Mouse (Mus musculus) ovary, adult 10 weeks (tissue): Measurements from ENCODE around the gene Galnt7. TPM values are rescaled to one million over a fixed set of nuclear protein-coding genes. Genes with fewer than 3 reads are reported as not detected.

Experiments
- polyA plus RNA-seq: library from polyadenylated mRNA; stranded (reverse); fragments of 350-450 nt; fragmentation: Illumina TruSeq; extraction: RNeasy Lipid Tissue Mini Kit (QIAGEN cat#74804); gene quantifications from one replicate; pipeline ENCODE4 v1.2.3, GENCODE M21; 2014

The Galnt7 gene
- 38.5 TPM for polyA plus RNA-seq

GRCm38 (mm10) chr8:57652456-57653055, at the start of gene Galnt7:
Gene Galnt7, minus strand, starts transcription at chr8:57653032.

DNA sequence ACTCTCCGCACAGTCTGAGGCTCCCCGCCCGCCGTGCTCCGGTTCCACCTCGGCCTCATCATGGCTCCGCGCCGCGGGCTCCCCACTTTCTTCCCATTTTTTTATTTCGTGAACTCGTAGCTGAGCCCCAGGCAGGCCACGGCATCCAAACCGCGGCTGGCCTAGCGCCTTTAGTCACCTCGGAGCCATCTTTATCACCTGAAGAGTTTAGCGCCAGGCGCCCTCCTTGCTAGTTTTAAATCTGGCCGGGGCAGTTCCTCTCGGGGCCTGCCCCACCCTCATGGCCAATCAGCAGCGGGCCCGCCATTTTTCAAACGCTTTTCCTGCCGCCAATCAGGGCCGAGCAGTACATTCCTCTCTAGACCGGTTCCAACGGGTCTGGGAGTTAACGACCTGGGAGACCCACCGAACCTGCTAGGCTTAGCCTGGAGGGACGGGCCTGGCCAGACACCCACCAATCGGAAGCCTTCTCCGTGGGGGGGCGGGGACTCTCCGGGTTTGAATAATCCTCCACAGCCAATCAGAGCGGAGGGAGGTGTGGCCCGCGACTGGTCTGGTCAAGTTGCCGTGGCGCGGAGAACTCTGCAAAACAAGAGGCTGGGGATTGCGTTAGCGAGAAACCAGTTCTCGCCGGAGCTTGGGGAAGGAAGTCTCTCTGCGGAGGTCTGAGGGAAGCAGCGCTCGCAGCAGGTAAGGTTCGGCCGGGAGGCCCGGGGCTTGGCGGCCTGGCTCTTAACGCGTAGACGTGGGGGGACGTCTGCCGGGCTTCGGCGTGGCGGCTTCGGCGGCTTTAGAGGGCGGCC, 141.3 kb downstream of the Galnt7 start, which contains the start of gene Hmgb2:
Gene Hmgb2 (plus strand): TSS at position 592 of the 803 bp plus-strand sequence.

DNA sequence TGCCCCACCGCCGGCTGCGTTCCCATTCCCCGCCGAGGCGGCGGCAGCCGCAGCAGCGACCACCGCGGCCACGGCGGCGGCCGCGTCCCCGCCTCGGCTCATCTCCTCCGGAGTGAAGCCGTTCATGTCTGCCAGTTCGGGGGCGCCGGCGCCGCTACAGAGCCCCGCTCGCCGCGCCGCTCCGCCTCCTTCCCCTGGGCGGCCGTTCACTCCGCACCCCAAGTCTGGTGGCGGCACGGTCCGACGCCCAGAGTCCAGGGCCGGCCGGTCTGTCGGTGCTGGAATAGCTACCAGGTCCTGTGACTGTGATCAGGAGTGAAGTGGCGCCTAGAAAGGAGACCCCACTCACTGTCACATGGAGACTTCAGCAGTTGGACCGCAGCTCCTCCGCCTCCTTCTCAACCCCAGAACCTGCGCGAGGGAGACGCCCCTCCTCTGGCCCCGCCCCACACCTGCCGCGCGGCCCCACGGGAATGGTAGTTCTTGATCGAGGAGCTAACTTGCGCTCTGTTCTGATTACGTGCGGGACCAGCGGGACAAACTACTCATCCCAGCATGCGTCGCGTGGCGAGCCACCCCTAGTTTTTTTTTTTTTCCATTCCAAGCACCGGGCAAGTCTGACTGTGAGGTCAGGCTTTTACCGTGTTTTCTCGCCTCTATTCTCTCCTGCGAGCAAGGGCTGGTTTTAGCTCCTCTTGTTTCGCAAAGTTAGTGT, 165.2 kb downstream of the Galnt7 start, which contains the start of gene Sap30:
Gene Sap30 (minus strand): TSS at position 420 of the 715 bp plus-strand sequence.

Other genes with a start within 250 kb of the Galnt7 start
- not detected for gene Scrg1, start 197.1 kb downstream of the Galnt7 start, polyA plus RNA-seq
- 36.7 TPM for gene Sap30, start 165.2 kb downstream of the Galnt7 start, polyA plus RNA-seq
- gene Hmgb2, start 141.1 kb downstream of the Galnt7 start, polyA plus RNA-seq, result 86.5 TPM